Mouse (Mus musculus) spleen, postnatal 36 days (tissue): ENCODE measurements at regions not wholly inside any gene's neighbourhood (a gene's known extent, or its start where the extent isn't known, plus 50 kb on each side); places are given as distances from the start of the nearest gene placed in this dataset.

Experiments used
- DNase-seq, 2 experiments: peaks; one replicate each; pipeline ENCODE4 v3.0.0; 2022; ENCODE audit warnings: low spot score in 2 of 2, mixed read lengths in 1 of 2

DNA sequence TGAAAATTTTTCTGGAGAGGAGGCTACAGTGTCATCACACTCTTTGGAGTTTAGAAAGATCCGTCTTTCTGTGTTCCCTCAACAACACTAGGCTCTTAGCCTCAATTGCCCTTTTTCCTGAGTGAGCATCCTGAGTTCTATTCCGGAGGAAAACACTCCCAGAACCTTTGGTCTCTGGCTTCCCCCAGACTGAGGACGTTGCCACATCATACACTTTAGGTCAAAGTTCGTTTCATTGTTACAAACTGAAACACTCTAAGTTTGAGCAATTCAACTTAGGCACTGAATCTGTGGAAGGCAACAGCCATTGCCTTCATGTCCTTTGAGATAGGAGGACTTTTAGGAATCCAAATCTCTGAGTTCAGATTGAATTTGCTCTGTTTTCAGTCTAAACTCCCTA is 85.0 kb downstream of the Arl4a start:
- DNase-seq: no peak

- no peak for DNase-seq
Observed at GRCm38 (mm10) chr12:39951911-39952310, 85.9 kb downstream of the Arl4a start.

DNA sequence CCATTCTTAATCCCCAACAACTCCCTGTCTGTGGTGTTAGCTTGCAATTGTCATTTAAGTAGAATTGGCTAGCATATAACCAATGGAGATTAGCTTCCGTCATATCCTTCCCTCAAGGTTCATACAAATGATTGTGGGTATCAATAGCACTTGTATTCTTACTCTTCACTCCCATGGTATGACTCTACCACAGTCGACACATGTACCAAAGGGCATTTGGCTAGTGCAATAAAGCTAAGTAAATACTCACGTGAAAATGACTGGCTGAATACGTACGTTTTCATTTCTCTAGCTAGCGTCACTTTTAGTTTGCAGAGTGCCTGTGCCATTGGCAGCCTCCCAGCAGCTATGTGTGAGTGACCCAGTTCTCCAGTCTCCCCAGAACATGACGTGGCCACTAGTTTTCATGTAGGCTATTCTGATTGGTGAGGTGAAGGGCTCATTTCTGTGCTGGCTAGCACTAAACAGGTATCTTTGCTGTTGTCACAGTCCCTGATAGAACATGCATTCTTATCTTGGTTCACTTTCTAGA is 87.5 kb downstream of the Arl4a start:
- no peak for DNase-seq

GRCm38 (mm10) chr12:39942910-39943309 is 94.9 kb downstream of the Arl4a start:
- DNase-seq: no peak

- DNase-seq: no peak
Observed at GRCm38 (mm10) chr12:39941162-39941561, 96.7 kb downstream of the Arl4a start.

DNA sequence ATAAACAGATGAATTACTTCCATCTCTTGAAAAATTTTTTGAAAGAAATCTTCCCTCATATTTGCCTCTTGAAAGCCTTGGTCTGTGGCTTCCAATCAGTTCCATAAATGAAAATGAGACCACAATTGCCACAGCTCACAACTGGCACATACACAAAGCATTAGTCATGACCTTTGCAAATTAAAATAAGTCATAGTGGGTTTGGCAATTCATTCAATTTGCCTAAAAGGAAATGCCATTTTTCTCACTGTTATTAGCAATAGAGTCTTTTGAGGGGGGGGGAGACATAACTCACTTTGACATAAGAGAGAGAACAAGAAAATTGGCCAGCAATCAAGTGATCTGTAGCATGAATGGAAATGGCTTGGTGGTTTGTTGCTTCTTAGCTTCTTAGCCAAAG is 98.8 kb downstream of the Arl4a start:
- DNase-seq: no peak

- DNase-seq: no peak
Observed at GRCm38 (mm10) chr12:39938211-39938610, 99.6 kb downstream of the Arl4a start.

GRCm38 (mm10) chr12:39936331-39936730 is 101.5 kb downstream of the Arl4a start:
- no peak for DNase-seq

- DNase-seq: no peak
Observed at GRCm38 (mm10) chr12:39935775-39936174, 102.0 kb downstream of the Arl4a start.

DNA sequence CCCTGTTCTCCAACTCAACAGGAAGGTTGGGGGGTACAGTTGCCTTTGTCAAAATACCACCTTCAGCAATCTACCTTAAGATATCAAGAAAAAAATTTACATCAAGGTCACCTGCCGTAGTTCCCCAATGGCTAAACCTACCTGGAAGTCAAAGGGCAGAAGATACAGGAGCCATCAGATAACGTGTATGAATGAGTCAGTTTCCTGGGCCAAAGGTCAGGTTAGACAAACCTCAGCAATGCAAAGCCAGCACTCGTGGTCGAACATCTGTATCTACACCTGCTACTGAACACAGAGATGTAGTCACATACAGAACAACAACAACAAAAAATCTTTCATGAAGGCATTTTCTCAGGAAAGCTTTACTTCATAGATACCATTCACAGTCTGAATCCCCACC is 102.9 kb downstream of the Arl4a start:
- no peak for DNase-seq

- DNase-seq: no peak
Observed at GRCm38 (mm10) chr12:39931251-39931650, 106.6 kb downstream of the Arl4a start.

DNA sequence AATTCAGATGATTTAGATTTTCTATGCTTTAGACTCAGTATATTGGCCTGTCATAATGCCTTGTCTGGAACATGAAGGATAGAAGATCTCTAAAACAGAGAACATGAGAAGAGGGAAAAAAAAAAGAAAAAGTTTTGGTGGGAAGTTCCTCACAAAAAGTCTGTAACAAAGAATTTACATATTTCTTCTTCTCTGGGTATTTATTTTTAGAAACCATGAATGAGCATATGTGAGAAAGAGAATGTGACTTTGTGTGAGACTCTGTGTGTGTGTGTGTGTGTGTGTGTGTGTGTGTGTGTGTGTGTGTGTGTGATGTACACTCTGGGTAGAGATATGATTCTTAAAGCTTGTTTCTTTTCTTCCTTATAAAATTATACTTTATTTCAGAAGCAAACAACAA is 109.9 kb downstream of the Arl4a start:
- no peak for DNase-seq

GRCm38 (mm10) chr12:39927014-39927413 is 110.8 kb downstream of the Arl4a start:
- DNase-seq: no peak

DNA sequence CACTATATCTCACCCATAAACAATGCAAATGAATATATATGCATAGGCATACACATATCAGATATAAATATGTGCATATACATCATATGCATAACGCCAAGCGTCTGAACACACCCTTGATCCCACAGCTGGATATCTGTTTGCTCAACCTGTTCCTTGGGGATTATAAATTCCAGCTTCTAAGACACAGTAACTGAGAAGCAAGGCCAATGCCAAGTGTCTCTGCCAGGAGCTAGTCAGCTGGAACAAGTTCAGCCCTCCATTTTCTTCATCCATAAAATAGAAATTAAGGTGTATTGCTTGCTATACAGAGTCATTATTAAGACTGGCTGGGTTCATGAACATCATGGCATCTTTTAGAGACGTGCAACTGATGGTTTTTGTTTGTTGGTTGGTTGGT is 116.3 kb downstream of the Arl4a start:
- no peak for DNase-seq

DNA sequence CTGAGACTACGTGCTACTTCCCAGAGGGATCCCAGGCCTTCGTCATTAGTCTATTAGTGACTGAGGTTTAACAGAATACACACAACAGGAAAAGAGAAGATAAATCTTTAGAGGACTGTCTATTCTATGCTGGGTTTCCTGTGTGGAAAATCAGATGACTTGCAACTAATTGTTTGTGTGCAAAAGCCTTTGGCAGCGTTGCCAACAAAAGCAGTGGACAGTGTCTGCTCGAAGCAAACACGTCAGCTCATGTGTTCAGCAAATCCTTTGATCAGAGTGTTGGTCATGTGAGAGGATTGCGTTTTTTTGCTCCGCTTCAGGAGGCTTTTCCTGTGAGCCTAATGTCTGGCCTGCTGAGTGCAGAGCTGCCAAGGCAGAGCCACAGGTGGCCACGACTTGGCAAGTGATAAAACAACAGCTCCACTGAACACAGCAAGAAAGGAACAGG is 117.3 kb downstream of the Arl4a start:
- DNase-seq: no peak

GRCm38 (mm10) chr12:39919909-39920308 is 117.9 kb downstream of the Arl4a start:
- no peak for DNase-seq

- no peak for DNase-seq
Observed at GRCm38 (mm10) chr12:39888493-39888892, 149.3 kb downstream of the Arl4a start.

DNA sequence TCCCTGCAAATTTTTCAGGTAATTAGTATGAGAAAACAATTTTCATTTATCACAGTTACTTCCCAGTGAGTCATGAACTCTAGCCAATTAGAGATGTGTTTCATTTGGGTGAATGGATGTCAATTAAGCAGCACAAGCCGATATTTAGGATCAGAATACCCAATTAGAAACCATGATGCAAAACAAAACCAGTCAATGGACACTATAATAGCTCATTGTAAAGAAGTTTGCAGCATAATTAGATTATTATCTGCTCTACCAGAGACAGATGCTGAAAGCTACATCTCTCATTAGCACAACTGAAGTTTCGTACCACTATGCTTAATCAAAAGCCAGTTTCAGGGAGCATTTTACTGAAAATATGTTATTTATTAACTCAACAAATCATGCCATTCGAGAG is 152.5 kb downstream of the Arl4a start:
- DNase-seq: no peak

DNA sequence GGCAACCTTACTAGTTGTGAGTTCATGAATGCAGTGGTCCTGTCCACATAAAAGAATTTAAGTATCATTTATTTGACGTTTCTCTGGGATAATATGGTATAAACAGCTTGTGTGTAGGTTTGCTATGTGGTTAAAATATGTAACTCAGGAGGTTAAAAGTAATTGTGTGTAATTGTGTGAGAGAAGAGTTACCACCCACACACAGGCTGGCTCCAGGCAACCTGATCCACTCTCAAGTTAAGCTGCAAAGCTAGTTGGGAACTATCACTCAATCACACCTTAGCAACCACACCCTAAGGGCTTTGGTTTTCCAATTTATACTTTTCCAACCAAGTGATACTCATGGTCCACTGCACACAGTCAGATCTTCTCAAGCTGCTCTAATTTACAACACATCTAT is 157.5 kb downstream of the Arl4a start:
- no peak for DNase-seq

DNA sequence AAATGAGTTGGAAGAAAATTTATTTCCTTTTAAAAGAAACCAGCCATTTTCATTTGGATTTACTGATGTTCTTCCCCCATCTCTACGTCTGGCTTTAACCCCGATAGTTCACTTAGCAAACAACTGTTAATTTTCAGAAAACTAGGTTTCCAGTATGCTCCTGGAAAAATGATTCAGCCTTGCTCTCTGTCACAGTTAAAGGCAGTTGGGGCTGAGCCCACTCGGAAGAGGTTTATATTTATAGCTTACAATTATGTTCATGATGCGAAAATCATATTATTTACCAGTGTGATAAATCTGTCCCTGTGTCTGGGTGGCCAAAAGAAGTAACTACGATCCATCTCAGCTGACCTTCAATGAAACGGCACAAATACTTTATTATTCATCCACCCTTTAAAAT is 163.9 kb downstream of the Arl4a start:
- no peak for DNase-seq

GRCm38 (mm10) chr12:39861797-39862196 is 176.0 kb downstream of the Arl4a start:
- no peak for DNase-seq

- DNase-seq: no peak
Observed at GRCm38 (mm10) chr12:39851610-39852009, 186.2 kb downstream of the Arl4a start.

DNA sequence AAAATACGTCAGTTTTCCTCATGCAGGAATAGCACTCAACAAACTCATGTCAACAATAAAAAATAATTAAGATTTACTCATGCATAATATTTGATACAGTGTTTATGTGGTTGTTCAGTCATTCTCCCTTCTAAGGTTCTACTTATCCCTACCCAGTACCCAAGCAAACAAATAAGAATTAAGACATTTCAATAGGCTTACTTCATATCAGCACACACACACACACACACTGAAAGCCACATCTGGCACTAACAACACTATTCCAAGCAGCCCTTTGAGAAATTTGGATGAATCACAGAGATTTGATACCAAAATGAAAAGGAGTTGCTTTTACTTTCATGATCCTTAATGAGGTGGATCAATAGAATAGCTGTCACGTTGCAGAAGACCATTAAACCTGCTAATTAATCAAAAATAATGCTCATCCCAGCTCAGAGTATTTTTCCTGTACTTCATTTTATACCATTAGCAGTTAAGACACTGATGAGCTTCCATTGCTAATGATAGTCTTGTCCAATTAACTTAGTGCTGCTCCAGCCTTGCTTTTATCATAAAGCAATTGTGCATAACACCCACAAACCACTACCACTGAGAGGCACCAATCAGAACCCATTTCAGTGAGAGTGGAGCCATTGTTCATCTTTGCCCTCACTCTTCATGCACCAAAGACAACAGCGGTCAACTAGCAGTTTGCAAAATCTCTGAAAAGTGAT is 188.3 kb downstream of the Arl4a start:
- no peak for DNase-seq

- DNase-seq: no peak
Observed at GRCm38 (mm10) chr12:39840615-39841014, 197.2 kb downstream of the Arl4a start.
